Mouse (Mus musculus) cerebellum, adult 2 months (tissue): ENCODE measurements around the gene Olfr536.
"Not testable (repeated sequence)": the region's sequence is repeated elsewhere in the genome, so short reads cannot be mapped to it uniquely, and the experiment has no call there.

Source experiments
- CTCF ChIP-seq: fragments of 200-500 bp; IDR thresholded peaks from 2 replicates; pipeline ENCODE4 v1.5.1; 2011; ENCODE audit warnings: low read depth, mild to moderate bottlenecking, control low read depth, low read length, moderate library complexity, borderline replicate concordance; ENCODE audit not compliant: insufficient read depth
- POLR2A ChIP-seq: fragments of 200-500 bp; IDR thresholded peaks from 2 replicates; pipeline ENCODE4 v1.6.1; 2011; ENCODE audit warnings: low read length, control low read depth, borderline replicate concordance; ENCODE audit not compliant: insufficient read depth

- not testable (repeated sequence) for TF ChIP-seq CTCF, POLR2A
These were observed 44.1 kb downstream of the Olfr536 start, which contains the start of gene Olfr533 for GRCm38 (mm10) chr7:140463070-140463469.
